Mouse (Mus musculus) hematopoietic stem cell, adult 5-6 weeks (primary cell): ENCODE measurements around the gene Slc9c1. TPM values are rescaled to one million over a fixed set of nuclear protein-coding genes. Genes with fewer than 3 reads are reported as not detected.

Experiments
- ATAC-seq, 2 experiments: fragments of 125-278 bp in 1 of 2; replicated peaks in 1 of 2; 2 replicates each; pipeline ENCODE4 v1.8.0; 2016 to 2017; ENCODE audit warnings: inconsistent platforms in 2 of 2, mild to moderate bottlenecking in 2 of 2, moderate number of reproducible peaks in 2 of 2, low read depth in 1 of 2, moderate TSS enrichment in 1 of 2; ENCODE audit not compliant: low FRiP score in 2 of 2, poor library complexity in 2 of 2, severe bottlenecking in 2 of 2, insufficient read depth in 1 of 2, low TSS enrichment in 1 of 2
- total RNA-seq: library from RNA; stranded (forward); fragments of 172-1452, 232-1000 nt; gene quantifications from 2 replicates; pipeline ENCODE4 v1.2.3, GENCODE M21; 2017

Gene Slc9c1
- total RNA-seq, 1 experiment from 2014 or later = not detected

GRCm38 (mm10) chr16:45613247-45613646 is 78.1 kb downstream of the Slc9c1 start:
- no peak for ATAC-seq

- ATAC-seq = peak in 1 of 2 experiments; percentile 27; a peak in 1 of 4 replicates
Observed at GRCm38 (mm10) chr16:45615944-45616343, 80.8 kb downstream of the Slc9c1 start.

- ATAC-seq = no peak
Observed at GRCm38 (mm10) chr16:45619751-45620375, 84.8 kb downstream of the Slc9c1 start.

- ATAC-seq = peak; percentile 23 to 32; a peak in 1 of 4 replicates
Observed at GRCm38 (mm10) chr16:45623230-45623629, 88.1 kb downstream of the Slc9c1 start.

GRCm38 (mm10) chr16:45624791-45625190 is 89.7 kb downstream of the Slc9c1 start:
- ATAC-seq = no peak

- no peak for ATAC-seq
Observed at GRCm38 (mm10) chr16:45625342-45625741, 90.2 kb downstream of the Slc9c1 start.

GRCm38 (mm10) chr16:45629497-45630105 is 94.5 kb downstream of the Slc9c1 start:
- ATAC-seq = no peak

- ATAC-seq = peak; percentile 69 to 87
Observed at GRCm38 (mm10) chr16:45630347-45630960, 95.3 kb downstream of the Slc9c1 start.

GRCm38 (mm10) chr16:45632420-45632819 is 97.3 kb downstream of the Slc9c1 start:
- ATAC-seq = no peak

GRCm38 (mm10) chr16:45635826-45636225 is 100.7 kb downstream of the Slc9c1 start:
- no peak for ATAC-seq

GRCm38 (mm10) chr16:45640070-45640762 is 105.1 kb downstream of the Slc9c1 start:
- no peak for ATAC-seq

- no peak for ATAC-seq
Observed at GRCm38 (mm10) chr16:45641301-45641700, 106.2 kb downstream of the Slc9c1 start.

- ATAC-seq = no peak
Observed at GRCm38 (mm10) chr16:45643944-45644343, 108.8 kb downstream of the Slc9c1 start.

- ATAC-seq = peak; percentile 32 to 37; a peak in 2 of 4 replicates
Observed at GRCm38 (mm10) chr16:45644380-45644779, 109.3 kb downstream of the Slc9c1 start.

GRCm38 (mm10) chr16:45651497-45651896 is 116.4 kb downstream of the Slc9c1 start:
- ATAC-seq = 0 out of 4 replicates have a peak, but pooled peaks of 1 of the 2 experiments have one; percentile 6

- peak; percentile 41 to 48; a peak in 2 of 4 replicates for ATAC-seq
Observed at GRCm38 (mm10) chr16:45653009-45653933, 118.2 kb downstream of the Slc9c1 start.

- ATAC-seq = peak; percentile 72 to 75
Observed at GRCm38 (mm10) chr16:45653934-45654332, 118.8 kb downstream of the Slc9c1 start, which contains the start of gene BC016579. BC016579 (minus strand) TSS chr16:45654068.
